Mouse (Mus musculus) urinary bladder, adult 18-20 months (tissue): ENCODE data around the gene Htra3.

Experiments used
- DNase-seq, 2 experiments: peaks; one replicate each; pipeline ENCODE4 v3.0.0; 2022; ENCODE audit warnings: low spot score in 2 of 2, mixed read lengths in 2 of 2

Htra3 gene

DNA sequence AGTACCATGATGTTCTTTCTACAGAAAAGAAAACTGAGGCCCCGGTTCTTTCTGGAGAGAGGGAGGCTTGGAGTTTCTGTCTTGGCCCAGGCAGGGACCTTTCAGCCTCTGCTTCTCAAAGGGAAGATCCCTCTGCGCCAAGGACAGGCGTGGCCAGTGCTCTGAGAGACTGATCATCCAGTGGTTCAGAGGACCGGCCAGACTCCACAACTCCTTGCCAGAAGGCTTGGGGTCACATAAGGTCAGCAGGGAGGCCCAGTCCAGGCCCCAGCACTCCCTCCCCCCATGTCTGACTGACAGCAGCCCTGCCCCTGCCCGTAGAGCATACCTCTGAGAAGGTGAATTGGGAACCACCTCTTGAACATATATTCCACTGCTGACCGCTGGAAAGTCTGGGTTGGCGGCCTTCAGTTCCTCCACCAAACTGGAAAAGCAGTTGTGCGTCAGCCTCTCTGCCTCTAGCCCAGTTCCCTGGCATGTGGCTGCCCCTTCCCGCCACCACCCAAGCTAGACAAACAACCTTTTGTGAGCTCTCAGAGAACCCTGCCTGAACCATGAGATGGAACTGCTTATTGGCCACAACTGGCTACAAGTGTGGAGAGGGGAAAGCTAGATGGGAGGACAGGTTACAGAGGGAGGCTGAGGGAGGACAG lies 25.7 kb downstream of the Htra3 start:
- DNase-seq, result peak in 1 of 2 experiments; percentile 50

DNA sequence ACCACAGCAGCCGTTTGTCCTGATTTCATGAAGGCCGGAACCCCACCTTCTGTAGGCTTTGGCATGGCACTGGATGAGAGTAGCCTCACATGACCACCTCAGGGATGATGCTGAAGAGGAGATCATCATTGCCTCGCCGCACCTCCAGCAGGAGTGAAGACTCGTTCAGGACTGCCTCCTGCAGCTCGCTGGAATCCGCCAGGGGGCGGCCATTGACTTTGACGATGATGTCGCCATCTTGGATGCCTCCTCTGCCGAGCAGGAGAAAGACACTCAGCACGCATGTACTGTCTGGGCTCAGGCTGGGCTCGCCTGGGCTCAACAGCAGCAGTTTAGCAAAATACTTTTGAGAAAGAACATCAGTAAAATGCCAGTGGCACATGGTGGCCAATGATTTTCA lies 26.7 kb downstream of the Htra3 start:
- no peak for DNase-seq

DNA sequence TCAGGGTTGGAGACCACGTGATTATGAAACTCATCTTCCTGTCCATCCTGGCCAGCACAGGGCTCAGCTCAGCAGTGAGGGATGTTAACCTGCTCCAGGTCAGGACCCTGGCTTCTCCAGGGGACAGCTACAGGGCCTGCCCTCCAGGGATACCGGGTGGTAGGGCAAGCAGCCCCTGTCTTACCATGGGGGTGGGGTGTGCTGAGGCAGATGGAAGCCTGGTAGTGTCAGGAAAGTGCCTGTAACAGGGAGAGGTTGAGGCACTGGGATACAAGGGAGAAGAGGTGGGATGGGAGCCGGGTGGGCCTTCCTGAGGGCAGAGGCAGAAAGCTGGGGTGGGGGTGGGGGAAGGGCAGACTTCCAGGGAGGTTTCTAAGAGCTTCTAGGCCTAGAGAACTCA lies 27.3 kb downstream of the Htra3 start:
- no peak for DNase-seq

DNA sequence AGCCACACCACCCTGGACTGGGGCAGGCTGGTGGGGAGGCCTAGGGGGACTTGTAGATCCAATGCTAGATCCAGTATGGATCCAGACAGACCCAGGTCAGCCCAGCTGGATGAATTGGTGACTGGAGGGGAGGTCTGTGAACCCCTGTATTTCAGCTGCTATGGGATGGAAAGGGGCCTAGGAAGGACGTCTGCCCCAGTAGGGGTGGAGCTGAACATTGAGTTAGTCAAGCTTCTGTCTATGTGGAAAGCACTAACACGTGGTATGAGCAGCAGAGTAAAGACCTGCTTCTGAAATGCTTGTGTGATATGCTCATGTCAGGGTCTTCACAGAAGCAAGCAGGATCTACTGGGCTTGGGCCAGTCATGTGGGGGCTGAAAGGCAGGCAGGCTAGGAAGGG lies 31.4 kb downstream of the Htra3 start:
- no peak for DNase-seq

DNA sequence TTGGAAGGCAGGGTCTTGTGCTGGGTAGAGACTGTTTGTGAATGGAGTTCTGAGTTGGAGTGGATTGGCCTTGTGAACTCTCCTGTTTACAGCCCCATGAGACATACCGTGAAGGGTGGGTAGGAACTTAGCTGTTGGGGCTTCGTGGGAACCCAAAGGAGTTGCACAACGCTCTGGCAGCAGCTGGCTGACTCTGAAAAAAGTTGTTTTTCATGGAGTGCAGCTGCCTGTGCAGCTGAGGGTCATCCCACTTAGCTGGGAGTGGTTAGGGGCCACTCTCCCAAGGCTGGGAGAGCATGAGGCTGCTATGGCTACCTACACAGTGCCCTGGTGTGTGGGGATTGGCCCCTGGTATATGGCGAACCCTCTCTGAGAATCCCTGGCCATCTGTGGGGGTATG lies 32.0 kb downstream of the Htra3 start:
- DNase-seq, result peak in 1 of 2 experiments; percentile 68

DNA sequence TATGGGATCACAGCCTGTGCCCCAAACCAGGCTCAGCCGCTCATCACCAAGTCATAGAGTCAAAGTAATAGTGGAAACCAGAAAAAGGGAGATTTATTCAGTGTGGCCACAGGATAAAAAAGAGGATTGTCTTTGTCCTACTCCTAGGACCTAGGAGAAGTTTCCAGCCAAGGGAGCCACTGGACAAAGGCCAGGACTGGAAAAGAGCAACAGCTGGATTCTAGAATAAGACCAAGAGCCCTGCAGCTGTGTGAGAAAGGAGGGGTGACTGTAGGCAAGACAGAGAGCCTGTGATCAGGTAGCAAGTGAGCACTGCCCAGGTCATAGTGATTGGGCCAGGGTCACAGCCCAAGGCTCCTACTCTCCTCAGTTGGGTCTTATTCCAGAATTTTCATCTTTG lies 32.7 kb downstream of the Htra3 start:
- DNase-seq, result no peak

DNA sequence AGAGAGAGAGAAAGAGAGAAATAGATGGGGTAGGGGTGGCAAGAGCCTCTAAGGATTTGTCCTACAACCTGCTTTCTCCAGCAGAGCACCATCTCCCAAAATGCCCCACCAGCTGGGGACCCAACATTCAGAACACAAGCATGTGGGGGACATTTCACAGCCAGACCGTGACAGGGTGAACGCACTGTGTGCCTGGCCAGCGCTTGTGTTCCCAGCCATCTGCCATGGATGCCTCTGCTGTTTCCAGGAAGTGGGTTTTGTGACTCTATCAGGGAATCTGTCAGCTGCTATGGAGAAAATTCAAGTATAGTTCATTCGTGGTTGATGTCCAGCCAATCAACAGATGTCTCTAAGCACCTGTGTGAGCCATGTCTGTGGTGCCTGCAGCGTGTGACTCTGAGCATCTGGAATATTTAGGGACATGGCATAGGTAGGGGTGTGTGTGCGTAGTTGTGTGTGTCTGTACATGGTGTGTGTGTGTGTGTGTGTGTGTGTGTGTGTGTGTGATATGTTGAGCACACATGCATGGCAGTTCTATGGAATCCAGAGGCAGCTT lies 33.6 kb downstream of the Htra3 start:
- DNase-seq, result no peak

DNA sequence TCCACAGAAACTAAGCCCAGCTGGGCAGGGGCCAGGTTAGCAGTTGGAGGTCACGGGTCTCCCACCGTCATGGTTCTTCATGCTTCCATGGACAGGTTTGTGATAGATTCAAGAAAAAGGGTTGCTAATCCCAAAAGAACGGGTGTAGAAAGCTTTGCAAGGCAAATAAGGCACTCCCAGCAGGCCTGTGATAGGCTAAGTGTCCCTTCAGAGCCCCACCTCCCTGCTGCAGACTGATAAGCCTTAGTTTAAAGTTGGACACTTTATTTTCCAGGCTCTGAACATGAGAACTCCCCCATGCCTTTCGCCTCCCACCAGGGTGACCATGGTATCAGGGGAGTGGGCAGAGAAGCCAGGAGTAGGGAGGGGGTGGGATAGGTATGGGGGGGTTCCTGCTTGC lies 35.5 kb downstream of the Htra3 start:
- no peak for DNase-seq

DNA sequence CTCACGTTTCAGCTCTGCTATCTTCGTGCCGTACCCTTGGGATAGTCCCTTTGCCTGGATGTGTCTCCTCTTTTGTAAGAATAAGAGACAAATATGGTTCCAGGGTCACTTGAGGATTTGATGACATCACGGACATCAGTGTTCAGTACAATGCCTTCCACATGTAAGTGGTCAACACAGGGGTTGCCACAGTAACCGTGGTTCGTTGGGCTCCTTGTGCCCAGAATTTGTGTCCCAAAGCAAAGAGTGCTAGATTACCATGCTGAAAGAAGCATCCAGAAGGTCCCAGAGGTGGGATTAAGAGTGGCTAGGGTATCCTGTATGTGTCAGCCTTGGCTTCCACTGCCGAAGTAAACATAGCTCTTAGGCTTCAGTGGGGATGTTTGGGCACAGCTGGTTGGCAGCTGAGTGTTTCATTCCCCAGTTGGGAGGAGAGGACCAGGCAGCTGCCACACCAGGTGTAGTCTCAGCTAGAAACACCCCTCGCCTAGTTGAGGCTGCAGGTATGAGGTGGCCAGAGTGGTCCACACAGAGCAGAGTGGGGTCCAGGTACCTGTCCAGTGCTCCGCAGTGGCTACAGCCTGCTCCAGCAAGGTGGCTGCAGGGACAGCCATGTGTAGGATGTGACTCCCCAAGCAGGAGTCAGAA lies 36.1 kb downstream of the Htra3 start:
- DNase-seq, result no peak

DNA sequence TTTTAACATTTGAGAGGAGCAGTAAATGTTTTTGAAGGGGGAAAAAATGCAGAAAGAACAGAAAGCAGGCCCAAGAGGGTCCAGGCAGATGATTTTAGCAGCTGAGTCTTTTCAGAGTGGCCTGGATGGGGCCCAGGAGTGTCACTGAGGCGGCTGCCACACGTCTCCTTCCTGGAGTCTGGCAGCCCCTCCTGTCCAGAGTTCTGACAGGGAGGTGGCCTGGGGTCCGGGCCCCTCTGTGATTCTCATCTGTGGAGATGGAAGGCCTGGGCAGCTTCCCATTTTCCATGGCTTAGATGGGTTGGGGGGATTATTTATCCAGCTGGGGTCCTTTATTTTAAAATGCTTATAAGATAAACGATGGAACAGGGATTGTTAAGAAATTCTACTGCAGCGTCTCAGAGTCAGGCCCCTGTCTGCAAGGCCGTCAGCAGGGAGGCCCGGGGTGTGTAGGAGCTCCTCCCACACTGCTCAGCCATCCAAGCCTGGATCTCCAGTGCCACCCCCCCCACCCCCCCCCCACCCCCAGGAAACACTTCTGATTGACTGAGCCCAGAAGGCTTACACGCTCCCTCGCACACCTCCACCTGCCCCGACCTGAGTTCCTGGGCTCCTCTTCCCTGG lies 37.5 kb downstream of the Htra3 start:
- no peak for DNase-seq

DNA sequence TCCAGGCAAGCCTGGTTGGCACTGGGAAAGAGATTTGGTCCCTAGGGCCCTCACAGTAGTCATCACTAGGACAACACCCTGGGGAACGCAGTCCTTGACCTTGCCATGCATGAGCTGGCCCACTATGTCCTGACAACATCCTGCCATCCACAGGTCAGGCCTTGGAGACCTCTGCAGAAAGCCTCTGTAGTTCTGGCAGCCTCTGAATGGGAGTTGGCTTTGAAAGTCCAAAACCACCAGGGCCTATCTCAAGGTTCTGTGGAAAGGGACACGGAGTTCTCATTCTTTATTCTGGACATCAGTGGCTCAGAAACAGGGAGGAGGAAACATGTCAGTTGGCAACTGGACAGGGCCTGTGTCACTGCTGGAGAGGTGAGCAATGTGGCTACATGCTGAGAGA lies 43.6 kb downstream of the Htra3 start:
- DNase-seq, result no peak

DNA sequence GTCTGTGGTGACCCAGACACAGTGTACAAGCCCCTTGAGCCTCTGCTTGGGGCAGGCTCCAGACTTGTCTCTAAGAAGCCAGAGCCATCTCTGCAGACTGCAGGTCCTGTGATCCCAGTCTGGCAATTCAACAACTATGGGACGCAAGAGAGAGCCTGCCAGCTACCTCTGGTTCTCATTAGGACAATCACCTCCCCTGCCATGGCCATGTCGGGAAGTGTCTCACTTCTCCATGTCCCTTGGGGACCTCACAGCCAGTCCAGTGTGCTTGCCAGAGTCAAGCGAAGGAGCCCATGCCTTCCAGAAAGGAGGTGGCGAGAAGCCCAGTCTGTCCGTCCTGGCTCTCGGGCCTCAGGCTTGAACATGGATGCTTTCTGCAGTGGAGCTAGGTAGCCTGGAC lies 46.7 kb downstream of the Htra3 start:
- no peak for DNase-seq

DNA sequence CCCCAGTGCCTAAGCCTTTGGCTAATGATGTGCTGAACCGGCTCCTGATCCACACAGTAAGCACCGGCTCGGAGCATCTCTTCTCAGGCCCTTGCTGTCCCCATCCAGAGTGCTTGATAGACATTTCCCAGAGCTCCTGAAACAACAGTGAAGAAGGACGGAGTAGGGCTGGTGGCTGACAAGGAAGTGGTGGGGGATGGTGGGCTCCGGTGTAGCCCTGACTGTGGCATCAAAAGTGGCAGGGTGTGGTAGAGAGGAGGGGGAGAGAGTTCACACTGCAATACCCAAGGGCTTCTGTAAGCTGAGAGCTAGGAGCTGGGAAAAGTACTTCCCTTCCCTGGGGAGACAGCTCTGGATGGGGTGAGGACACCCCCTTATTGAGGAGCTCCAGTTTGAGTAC lies 47.8 kb downstream of the Htra3 start:
- no peak for DNase-seq

DNA sequence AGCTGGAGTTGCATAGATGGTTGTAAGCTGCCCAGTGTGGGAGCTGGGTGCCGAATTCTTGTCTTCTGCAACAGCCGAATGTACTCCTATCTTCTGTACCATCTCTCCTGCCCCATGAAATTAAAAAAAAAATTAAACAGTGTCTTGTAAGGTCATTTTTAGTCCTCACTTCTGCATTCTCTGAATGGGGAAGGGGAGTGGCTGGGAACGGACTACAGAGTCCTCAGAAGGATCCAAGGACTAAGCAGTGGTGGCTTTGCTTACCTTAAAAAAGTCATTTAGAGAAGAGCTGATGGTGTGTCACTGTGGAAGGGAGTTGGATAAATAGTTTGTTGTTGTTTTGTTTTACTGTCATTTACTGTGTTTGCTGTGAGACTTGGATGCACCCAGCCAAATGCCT lies 48.4 kb downstream of the Htra3 start:
- DNase-seq, result no peak

DNA sequence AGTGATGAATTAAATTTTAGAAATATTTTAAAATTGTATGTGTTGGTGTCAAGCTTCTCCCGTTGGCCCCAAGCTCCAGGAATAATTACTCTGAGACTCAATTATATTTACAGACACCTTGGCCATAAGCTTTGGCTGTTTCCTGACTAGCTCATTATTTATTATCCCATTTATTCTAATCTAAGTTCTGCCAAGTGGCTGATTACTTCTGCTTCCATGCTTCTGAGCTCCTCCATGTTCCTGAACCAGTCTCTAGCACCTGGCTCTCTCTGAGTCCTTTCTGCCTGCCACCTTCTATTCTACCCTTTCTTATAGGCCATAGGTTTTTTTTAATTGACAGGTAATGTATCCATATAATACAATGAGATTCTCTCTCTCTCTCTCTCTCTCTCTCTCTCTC lies 48.9 kb downstream of the Htra3 start:
- no peak for DNase-seq

DNA sequence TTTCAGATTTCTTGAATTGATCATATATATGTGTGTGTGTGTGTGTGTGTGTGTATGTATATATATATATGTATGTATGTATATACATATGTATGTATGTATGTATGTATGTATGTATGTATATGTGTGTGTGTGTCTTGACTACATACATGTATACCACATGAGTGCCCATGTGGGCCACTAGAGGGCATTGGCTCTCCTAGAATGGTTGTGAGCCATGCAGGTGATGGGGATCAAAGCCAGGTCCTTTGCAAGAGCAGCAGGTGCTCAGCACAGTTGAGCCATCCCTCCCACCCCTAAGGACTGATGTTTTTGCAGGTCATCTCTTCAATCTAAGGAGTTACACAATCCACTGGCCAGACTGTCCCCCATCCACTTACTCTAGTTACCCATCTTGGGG lies 50.2 kb downstream of the Htra3 start:
- DNase-seq, result no peak

DNA sequence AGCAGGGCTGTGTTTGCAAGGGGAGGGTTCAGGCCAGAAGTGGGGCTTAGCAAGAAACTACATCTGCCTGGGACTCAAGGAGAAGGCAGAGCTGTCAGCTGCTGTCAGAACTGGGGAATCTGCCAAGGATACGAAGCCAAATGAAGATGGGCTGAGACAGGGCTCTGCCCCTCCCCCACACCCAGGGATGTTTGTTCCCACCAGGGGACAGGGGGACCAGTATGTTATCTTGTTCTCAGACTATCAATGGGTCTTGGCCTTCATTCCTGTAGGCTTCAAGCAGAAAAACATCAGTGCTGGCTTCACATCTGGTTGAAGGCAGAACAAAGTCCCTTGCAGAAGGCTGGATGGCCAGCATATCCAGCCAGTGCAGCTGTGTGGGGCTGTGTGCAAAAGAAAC lies 50.9 kb downstream of the Htra3 start:
- no peak for DNase-seq

DNA sequence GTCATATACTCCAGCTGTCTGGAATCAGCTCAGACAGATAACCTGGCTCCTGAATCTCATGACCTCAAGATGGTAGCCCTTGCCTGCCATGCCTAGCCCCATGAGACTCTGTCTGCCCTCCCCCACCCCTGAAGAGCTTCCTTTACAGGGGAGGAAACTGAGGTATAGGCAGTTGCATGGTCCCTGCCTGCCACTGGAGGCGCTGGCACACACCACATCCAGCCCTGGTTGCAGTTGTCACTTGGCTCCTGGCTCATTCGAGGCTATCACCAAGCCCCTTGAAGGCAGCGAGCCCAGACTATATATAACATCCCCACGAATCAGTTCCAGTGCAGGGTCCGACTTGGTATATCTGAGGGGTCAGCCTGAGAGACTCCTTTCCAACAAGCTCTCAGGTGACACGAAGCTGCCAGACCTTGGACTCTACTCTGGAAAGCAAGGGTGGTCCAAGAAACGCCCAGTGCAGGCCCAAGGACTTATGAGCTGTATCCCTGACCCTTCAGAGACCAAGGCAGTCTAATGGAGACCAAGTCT lies 52.2 kb downstream of the Htra3 start:
- DNase-seq, result no peak

DNA sequence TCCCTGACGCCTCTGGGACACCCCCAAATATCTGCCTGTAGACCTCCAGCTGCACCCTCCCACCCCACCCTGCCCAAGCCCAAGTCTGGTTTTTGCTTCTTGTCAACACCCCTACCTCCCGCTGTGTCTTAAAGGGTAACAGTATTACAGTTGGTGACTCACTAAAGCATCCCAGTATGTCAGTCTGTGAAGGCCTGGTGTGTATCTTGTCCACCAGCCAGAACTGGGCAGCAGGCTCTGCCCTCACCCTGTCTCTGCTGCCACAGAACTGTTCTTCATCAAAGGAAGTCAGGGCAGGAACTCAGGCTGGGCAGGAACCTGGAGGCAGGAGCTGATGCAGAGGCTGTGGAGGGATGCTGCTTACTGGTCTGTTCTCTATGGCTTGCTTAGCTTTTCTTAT lies 53.2 kb downstream of the Htra3 start:
- DNase-seq, result no peak

DNA sequence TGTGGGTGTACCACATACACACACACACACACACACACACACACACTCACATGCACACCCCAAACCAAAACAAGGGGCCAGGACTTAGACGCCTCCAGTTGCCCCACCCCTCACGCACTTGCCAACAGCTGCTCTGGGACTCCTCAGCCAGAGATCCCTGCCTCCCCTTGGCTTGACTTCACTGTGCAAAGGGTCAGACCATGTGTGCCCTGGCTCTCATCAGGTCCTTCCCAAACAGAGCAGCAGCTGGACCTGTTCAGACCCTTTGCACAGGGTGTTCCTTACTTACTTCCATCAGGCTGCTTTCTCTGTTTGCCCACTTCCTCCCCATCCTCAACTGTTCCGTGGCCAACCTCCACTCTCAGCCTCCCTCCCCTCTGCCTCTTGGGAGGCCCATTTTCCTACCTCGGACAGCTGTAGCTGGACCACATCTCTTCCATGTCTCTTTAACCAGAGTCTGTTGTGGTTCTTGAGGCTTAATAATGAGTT lies 54.8 kb downstream of the Htra3 start:
- DNase-seq, result peak; percentile 32 to 81

DNA sequence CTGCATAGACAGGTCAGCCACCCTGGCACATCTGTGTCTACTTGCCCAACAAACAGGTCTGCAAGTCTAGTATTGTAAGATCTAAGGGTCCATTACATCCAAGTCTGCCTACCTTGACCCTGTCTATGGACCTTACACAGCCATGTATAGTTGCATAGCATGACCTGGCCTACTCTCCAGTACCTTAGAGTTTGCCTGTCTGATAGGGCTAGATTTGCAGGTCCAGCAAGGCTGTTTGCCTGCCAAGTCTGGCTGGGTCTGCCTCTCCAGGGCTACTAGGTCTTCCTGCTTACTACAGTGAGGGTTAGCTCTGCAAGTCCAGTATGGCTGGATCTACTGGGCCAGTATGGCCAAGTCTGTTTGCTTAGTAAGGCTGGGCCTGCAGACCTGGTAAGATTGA lies 55.8 kb downstream of the Htra3 start:
- peak in 1 of 2 experiments; percentile 33 for DNase-seq

DNA sequence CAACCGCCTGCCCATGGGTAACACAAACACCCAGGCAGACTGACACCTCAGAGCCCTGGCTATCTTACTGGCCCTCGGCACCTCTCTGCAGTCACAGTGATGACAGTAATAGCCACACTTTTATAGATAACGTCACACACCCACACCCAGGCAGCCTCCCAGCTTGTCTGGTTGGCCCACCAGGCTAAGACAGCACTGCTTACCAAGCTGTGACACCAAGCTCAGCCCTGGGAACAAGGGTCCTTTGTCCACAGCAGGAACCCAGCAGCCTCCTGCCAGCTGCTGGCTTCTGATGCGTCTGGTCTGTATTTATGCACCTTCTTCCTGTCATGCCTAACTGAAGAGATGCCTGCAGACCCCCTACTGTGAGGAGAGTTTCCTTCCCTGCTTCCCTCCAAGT lies 58.5 kb downstream of the Htra3 start:
- no peak for DNase-seq

DNA sequence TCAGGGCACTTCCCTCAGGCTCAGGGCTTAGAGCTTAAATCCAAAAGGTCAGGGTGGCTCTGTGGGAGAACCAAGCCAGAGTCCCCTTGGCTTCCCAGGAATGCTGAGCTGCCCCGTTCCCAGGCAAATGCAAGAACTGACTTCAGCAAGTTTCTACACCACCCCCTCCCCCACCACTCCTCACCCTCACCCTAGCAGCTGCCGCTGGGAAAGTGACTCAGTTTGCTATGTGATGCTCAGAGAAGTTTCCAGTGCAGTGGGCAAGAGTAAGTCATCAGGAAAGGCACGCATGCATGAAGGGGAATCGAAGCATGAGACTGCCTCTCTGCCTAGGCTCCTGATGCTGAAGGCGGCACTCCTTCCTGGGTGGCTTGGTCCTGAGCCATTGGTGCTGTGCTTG lies 62.6 kb downstream of the Htra3 start:
- no peak for DNase-seq
